9 mouse cellular contexts compared by ENCODE assay signal in the genomic region with DNA sequence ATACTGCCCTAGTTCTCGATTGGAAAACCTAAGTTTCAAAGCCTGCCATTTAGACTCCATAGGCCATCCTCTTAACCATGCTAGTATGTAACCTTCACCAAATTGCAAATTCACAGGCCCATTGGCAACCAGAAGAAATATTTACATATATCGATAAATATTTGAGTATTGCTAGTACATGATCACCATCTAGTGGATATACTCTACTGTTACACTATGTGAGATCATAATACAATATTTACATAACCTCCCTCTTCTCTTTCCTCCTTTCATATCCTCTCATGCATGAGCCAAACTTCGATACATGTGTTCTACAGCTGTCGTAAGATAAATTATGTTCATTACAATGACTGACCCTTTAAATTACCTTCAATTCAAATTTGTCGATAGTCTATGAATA. TPM values are rescaled to one million over a fixed set of nuclear protein-coding genes. Genes with fewer than 3 reads are reported as not detected.
DNase-seq lines count a peak whose midpoint lies in the region; ATAC-seq lines count a peak whose summit lies in the region.
"Had no signal": no experiment of that assay in that cellular context is flagged by ENCODE, and none has a peak within 500 bp of the region (broad histone marks: within the 10 kb centered on the region; RNA-seq: fewer than 3 reads in every experiment).

No protein-coding gene starts in this region.

- DNase-seq in 3T3-L1 (ENCODE audit: low read depth, low spot score) (peak; percentile 52), 416B (ENCODE audit: low read depth) (peak; percentile 57)
- DNase-seq in thymus, postnatal 4 days = no peak
- no peak for DNase-seq in layer of hippocampus, adult 18-20 months (ENCODE audit: low spot score in 2 of 2)
- no peak for DNase-seq in c-Kit-positive CD71-positive TER-119-positive erythroid progenitor cells, embryonic 14.5 days (ENCODE audit: low spot score)
- DNase-seq in gastrocnemius, postnatal 4 days (ENCODE audit: low spot score in 2 of 2) = no peak
- DNase-seq: lung, postnatal 14 days had no signal

- 37% methylated on average over 5 of the region's 5 CpGs for WGBS in liver, embryonic 16.5 days (ENCODE audit: insufficient replicate concordance)

- H3K36me3 ChIP-seq in liver, embryonic 16.5 days (ENCODE audit: control insufficient read depth, insufficient read depth) = no peaks in the 10 kb centered on the region

- H3K27ac ChIP-seq in liver, embryonic 16.5 days (ENCODE audit: low read length) = peak overlapping the region; percentile 98

- no peaks in the 10 kb centered on the region for H3K27me3 ChIP-seq in liver, embryonic 16.5 days (ENCODE audit: control insufficient read depth, insufficient read depth, low read depth, low read length)

- peak; percentile 67 for ATAC-seq in erythroid progenitor cell, adult 5-6 weeks (replicated peaks; ENCODE audit: low FRiP score, poor library complexity, severe bottlenecking)
- peak; percentile 9; the same call in 1 of the 2 replicates for ATAC-seq in liver, embryonic 16.5 days (ENCODE audit: low read depth)

- H3K4me2 ChIP-seq in liver, embryonic 16.5 days (ENCODE audit: low read depth, low read length) = no peak overlapping the region; the same call in 1 of the 2 replicates

- H3K4me1 ChIP-seq in liver, embryonic 16.5 days (ENCODE audit: control insufficient read depth, low read depth, low read length) = peaks cover 75% of the 10 kb centered on the region

- H3K9ac ChIP-seq in liver, embryonic 16.5 days (ENCODE audit: low read depth, low read length) = peak overlapping the region; percentile 59

- no peaks in the 10 kb centered on the region for H3K9me3 ChIP-seq in liver, embryonic 16.5 days (replicated peaks; ENCODE audit: control insufficient read depth, low read length)

- H3K4me3 ChIP-seq in liver, embryonic 16.5 days (ENCODE audit: low read depth, low read length) = no peak overlapping the region

RNA-seq across cellular contexts. Expression of gene Cpox, which starts 7.1 kb away (rescaled TPM):
- total RNA-seq in erythroid progenitor cell, adult 5-6 weeks (2015; ENCODE audit: low replicate concordance) = 1,198 and 1,327 TPM in 2 replicates
- 966 and 1,012 TPM in 2 replicates for total RNA-seq in erythroid progenitor cell, adult 5-6 weeks (2017; ENCODE audit: low replicate concordance)
- 356 and 399 TPM in 2 replicates for polyA plus RNA-seq in liver, embryonic 16.5 days (2015; fragmentation: Nextera tagmentation; extraction: Ambion mirVana)
- total RNA-seq in layer of hippocampus, adult 18-20 months (2021) = 10 to 100 TPM; 51.6 to 52.7 TPM
- 10 to 100 TPM; 10.5 to 13.0 TPM for total RNA-seq in gastrocnemius, postnatal 4 days (2021)

RNA-seq across cellular contexts. Expression of gene E330017A01Rik, which starts 24.5 kb away (rescaled TPM):
- not detected in 2 replicates for total RNA-seq in erythroid progenitor cell, adult 5-6 weeks (2015; ENCODE audit: low replicate concordance)
- total RNA-seq in erythroid progenitor cell, adult 5-6 weeks (2017; ENCODE audit: low replicate concordance) = not detected in 2 replicates
- not detected in 2 replicates for polyA plus RNA-seq in liver, embryonic 16.5 days (2015; fragmentation: Nextera tagmentation; extraction: Ambion mirVana)
- total RNA-seq in layer of hippocampus, adult 18-20 months (2021) = not detected
- total RNA-seq in gastrocnemius, postnatal 4 days (2021) = not detected

RNA-seq across cellular contexts. Expression of gene Gm813, which starts 46.2 kb away (rescaled TPM):
- not detected in 2 replicates for total RNA-seq in erythroid progenitor cell, adult 5-6 weeks (2015; ENCODE audit: low replicate concordance)
- not detected in 2 replicates for total RNA-seq in erythroid progenitor cell, adult 5-6 weeks (2017; ENCODE audit: low replicate concordance)
- not detected in 2 replicates for polyA plus RNA-seq in liver, embryonic 16.5 days (2015; fragmentation: Nextera tagmentation; extraction: Ambion mirVana)
- not detected for total RNA-seq in layer of hippocampus, adult 18-20 months (2021)
- total RNA-seq in gastrocnemius, postnatal 4 days (2021) = not detected

RNA-seq across cellular contexts. Expression of gene Gpr15, which starts 55.8 kb away (rescaled TPM):
- total RNA-seq in erythroid progenitor cell, adult 5-6 weeks (2015; ENCODE audit: low replicate concordance) = 1.1 TPM in 1 of 2 replicates, not detected in the other
- total RNA-seq in erythroid progenitor cell, adult 5-6 weeks (2017; ENCODE audit: low replicate concordance) = not detected in 2 replicates
- polyA plus RNA-seq in liver, embryonic 16.5 days (2015; fragmentation: Nextera tagmentation; extraction: Ambion mirVana) = not detected in 2 replicates
- not detected for total RNA-seq in layer of hippocampus, adult 18-20 months (2021)
- not detected for total RNA-seq in gastrocnemius, postnatal 4 days (2021)

Comparison
In these comparisons a context has a peak if more than half of its experiments do, and no peak if none do; other contexts are left out.
1. DNase-seq: peak in 3T3-L1 (single experiment) and 416B (single experiment); none in thymus, postnatal 4 days (single experiment), layer of hippocampus, adult 18-20 months (0 of 2), c-Kit-positive CD71-positive TER-119-positive erythroid progenitor cells, embryonic 14.5 days (single experiment) and gastrocnemius, postnatal 4 days (0 of 2).
2. RNA of gene Cpox, which starts 7.1 kb away (total RNA-seq): 966 to 1,327 TPM in erythroid progenitor cell, adult 5-6 weeks; 51.6 to 52.7 TPM in layer of hippocampus, adult 18-20 months and 10.5 to 13.0 TPM in gastrocnemius, postnatal 4 days; every median in the first group is over 10 times any median in the second.